In genomic region chr13:62910206-62910605, GRCm38 (mm10) we compare ENCODE assay signal across 31 mouse cellular contexts. TPM values are rescaled to one million over a fixed set of nuclear protein-coding genes. Genes with fewer than 3 reads are reported as not detected.
DNase-seq lines count a peak whose midpoint lies in the region; ATAC-seq and TF ChIP-seq lines count a peak whose summit lies in the region.
"Had no signal": no experiment of that assay in that cellular context is flagged by ENCODE, and none has a peak within 500 bp of the region (broad histone marks: within the 10 kb centered on the region; RNA-seq: fewer than 3 reads in every experiment).

No protein-coding gene starts in this region.

- H3K4me1 ChIP-seq in liver, embryonic 13.5 days (replicated peaks) = peaks cover 58% of the 10 kb centered on the region
- peaks cover 7% of the 10 kb centered on the region for H3K4me1 ChIP-seq in liver, embryonic 11.5 days (replicated peaks; ENCODE audit: control insufficient read depth, insufficient read depth, low read length)
- H3K4me1 ChIP-seq in cortical plate, adult 2 months (ENCODE audit: control insufficient read depth, insufficient read depth, low read length) = peaks cover 10% of the 10 kb centered on the region
- H3K4me1 ChIP-seq in liver, embryonic 15.5 days (replicated peaks) = peaks cover 47% of the 10 kb centered on the region
- peaks cover 15% of the 10 kb centered on the region for H3K4me1 ChIP-seq in neural tube, embryonic 15.5 days

- 68% methylated on average over 4 of the region's 4 CpGs for WGBS in liver, embryonic 13.5 days (ENCODE audit: insufficient replicate concordance)
- 86% methylated on average over 4 of the region's 4 CpGs for WGBS in liver, embryonic 11.5 days
- WGBS in liver, embryonic 15.5 days (ENCODE audit: insufficient replicate concordance) = 72% methylated on average over 4 of the region's 4 CpGs
- WGBS in neural tube, embryonic 15.5 days = 88% methylated on average over 4 of the region's 4 CpGs

- H3K27me3 ChIP-seq in liver, embryonic 13.5 days = no peaks in the 10 kb centered on the region
- H3K27me3 ChIP-seq in liver, embryonic 11.5 days (replicated peaks; ENCODE audit: control insufficient read depth, insufficient read depth, low read length) = no peaks in the 10 kb centered on the region
- no peaks in the 10 kb centered on the region for H3K27me3 ChIP-seq in liver, embryonic 15.5 days
- H3K27me3 ChIP-seq in neural tube, embryonic 15.5 days (replicated peaks) = no peaks in the 10 kb centered on the region
- H3K27me3 ChIP-seq: CH12.LX; embryonic facial prominence, embryonic 12.5 days; embryonic facial prominence, embryonic 15.5 days; forebrain, embryonic 15.5 days; heart, embryonic 12.5 days; heart, embryonic 15.5 days; Patski had no signal

- TF ChIP-seq POLR2A in cortical plate, adult 2 months (IDR thresholded peaks at IDR 0.05; ENCODE audit: extremely low read depth, insufficient read depth, low read length) = no peak

- no peak overlapping the region for H3K4me3 ChIP-seq in liver, embryonic 13.5 days (replicated peaks)
- no peak overlapping the region for H3K4me3 ChIP-seq in liver, embryonic 11.5 days (ENCODE audit: low read depth, low read length)
- no peak overlapping the region for H3K4me3 ChIP-seq in cortical plate, adult 2 months (ENCODE audit: insufficient read depth, low read length)
- H3K4me3 ChIP-seq in liver, embryonic 15.5 days (replicated peaks) = no peak overlapping the region
- H3K4me3 ChIP-seq in neural tube, embryonic 15.5 days (replicated peaks) = no peak overlapping the region
- H3K4me3 ChIP-seq: embryonic facial prominence, embryonic 12.5 days; embryonic facial prominence, embryonic 15.5 days; forebrain, embryonic 15.5 days; gastrocnemius, adult 2 months; heart, embryonic 12.5 days; heart, embryonic 15.5 days had no signal

- no peak for TF ChIP-seq CTCF in cortical plate, adult 2 months (IDR thresholded peaks at IDR 0.05; ENCODE audit: extremely low read depth, insufficient read depth, low read length)

- H3K9ac ChIP-seq in liver, embryonic 13.5 days = no peak overlapping the region
- no peak overlapping the region for H3K9ac ChIP-seq in liver, embryonic 11.5 days (ENCODE audit: low read depth, low read length)
- no peak overlapping the region for H3K9ac ChIP-seq in liver, embryonic 15.5 days
- H3K9ac ChIP-seq in neural tube, embryonic 15.5 days (replicated peaks) = no peak overlapping the region
- H3K9ac ChIP-seq: embryonic facial prominence, embryonic 12.5 days; embryonic facial prominence, embryonic 15.5 days; forebrain, embryonic 15.5 days; heart, embryonic 12.5 days; heart, embryonic 15.5 days; hindbrain, embryonic 14.5 days had no signal

- no peaks in the 10 kb centered on the region for H3K36me3 ChIP-seq in liver, embryonic 13.5 days
- H3K36me3 ChIP-seq in liver, embryonic 11.5 days (ENCODE audit: control insufficient read depth, insufficient read depth, low read length) = no peaks in the 10 kb centered on the region
- no peaks in the 10 kb centered on the region for H3K36me3 ChIP-seq in liver, embryonic 15.5 days (replicated peaks)
- H3K36me3 ChIP-seq in neural tube, embryonic 15.5 days = no peaks in the 10 kb centered on the region
- H3K36me3 ChIP-seq: embryonic facial prominence, embryonic 12.5 days; embryonic facial prominence, embryonic 15.5 days; forebrain, embryonic 15.5 days; G1E; heart, embryonic 12.5 days; heart, embryonic 15.5 days had no signal

- H3K4me2 ChIP-seq in liver, embryonic 13.5 days = peak overlapping the region; percentile 23; the same call in 1 of the 2 replicates
- no peak overlapping the region for H3K4me2 ChIP-seq in liver, embryonic 11.5 days
- H3K4me2 ChIP-seq in liver, embryonic 15.5 days = no peak overlapping the region
- no peak overlapping the region for H3K4me2 ChIP-seq in neural tube, embryonic 15.5 days
- H3K4me2 ChIP-seq: embryonic facial prominence, embryonic 12.5 days; embryonic facial prominence, embryonic 15.5 days; forebrain, embryonic 15.5 days; heart, embryonic 12.5 days; heart, embryonic 15.5 days; hindbrain, embryonic 14.5 days had no signal

- no peaks in the 10 kb centered on the region for H3K9me3 ChIP-seq in liver, embryonic 13.5 days (replicated peaks)
- H3K9me3 ChIP-seq in liver, embryonic 11.5 days (ENCODE audit: control insufficient read depth, low read length) = no peaks in the 10 kb centered on the region
- H3K9me3 ChIP-seq in liver, embryonic 15.5 days (replicated peaks) = no peaks in the 10 kb centered on the region
- no peaks in the 10 kb centered on the region for H3K9me3 ChIP-seq in neural tube, embryonic 15.5 days (replicated peaks)
- H3K9me3 ChIP-seq: embryonic facial prominence, embryonic 12.5 days; embryonic facial prominence, embryonic 15.5 days; forebrain, embryonic 15.5 days; G1E; heart, embryonic 12.5 days; heart, embryonic 15.5 days had no signal

- DNase-seq in heart, adult 11 months = peak; percentile 63
- DNase-seq in heart, postnatal 4 days = no peak
- no peak for DNase-seq in liver, embryonic 13.5 days
- no peak for DNase-seq in liver, embryonic 11.5 days (ENCODE audit: low spot score)
- no peak for DNase-seq in layer of hippocampus, postnatal 14 days (ENCODE audit: low spot score in 2 of 2)
- DNase-seq: adrenal gland, postnatal 10 days; adrenal gland, postnatal 36 days; B cell, adult 2 months; cerebellum, adult 18-20 months; cerebellum, adult 9-10 months; cerebellum, postnatal 14 days; gastrocnemius, adult 2 months; gastrocnemius, postnatal 14 days; heart, adult 18-20 months; heart, postnatal 10 days; heart, postnatal 36 days had no signal

- H3K27ac ChIP-seq in liver, embryonic 13.5 days = peak overlapping the region; percentile 78
- no peak overlapping the region for H3K27ac ChIP-seq in liver, embryonic 11.5 days (ENCODE audit: low read depth, low read length)
- peak overlapping the region; percentile 53; the same call in 1 of the 2 replicates for H3K27ac ChIP-seq in cortical plate, adult 2 months (ENCODE audit: insufficient read depth, low read length)
- peak overlapping the region; percentile 62; the same call in 1 of the 2 replicates for H3K27ac ChIP-seq in liver, embryonic 15.5 days (replicated peaks)
- no peak overlapping the region for H3K27ac ChIP-seq in neural tube, embryonic 15.5 days (replicated peaks)
- H3K27ac ChIP-seq: embryonic facial prominence, embryonic 12.5 days; embryonic facial prominence, embryonic 15.5 days; forebrain, embryonic 15.5 days; gastrocnemius, adult 2 months; heart, embryonic 15.5 days; hindbrain, embryonic 14.5 days; hindbrain, postnatal 0 days had no signal

- no peak for ATAC-seq in liver, embryonic 13.5 days (ENCODE audit: low read depth)
- ATAC-seq in liver, embryonic 11.5 days (replicated peaks; ENCODE audit: low FRiP score) = no peak
- ATAC-seq in liver, embryonic 15.5 days (ENCODE audit: insufficient read depth) = no peak
- ATAC-seq in neural tube, embryonic 15.5 days (ENCODE audit: low FRiP score) = no peak
- ATAC-seq: forebrain, embryonic 15.5 days; hindbrain, postnatal 0 days; Patski had no signal

RNA-seq across cellular contexts. Expression of gene Fbp1, which starts 22.1 kb away (rescaled TPM):
- under 1 TPM in 1 of 2 experiments, not detected in 1; 0.64 TPM for total RNA-seq in heart, postnatal 4 days (2021)
- 0.42 and 0.51 TPM in 2 replicates for polyA plus RNA-seq in liver, embryonic 13.5 days (2015; fragmentation: Nextera tagmentation; extraction: Ambion mirVana)
- polyA plus RNA-seq in liver, embryonic 11.5 days (2014; fragmentation: Nextera tagmentation; extraction: Ambion mirVana) = not detected in 2 replicates
- polyA plus RNA-seq in cortical plate, adult 2 months (2012; rRNA removed) = 0.40 and 0.69 TPM in 2 replicates
- 43.1 and 93.2 TPM in 2 replicates for polyA plus RNA-seq in liver, embryonic 15.5 days (2015; fragmentation: Nextera tagmentation; extraction: Ambion mirVana)
- 1 to 10 TPM in 1 of 2 experiments, under 1 TPM in 1; 0.86 to 1.2 TPM for total RNA-seq in layer of hippocampus, postnatal 14 days (2021)
- polyA plus RNA-seq in neural tube, embryonic 15.5 days (2015; fragmentation: Nextera tagmentation; extraction: Ambion mirVana) = 0.29 and 14.1 TPM in 2 replicates
- total RNA-seq: CH12.LX; G1E; gastrocnemius, adult 2 months; gastrocnemius, postnatal 14 days; heart, postnatal 10 days; heart, postnatal 36 days had no signal
- polyA plus RNA-seq: forebrain, embryonic 11.5 days; forebrain, embryonic 15.5 days; G1E; hindbrain, embryonic 11.5 days; Patski had no signal

RNA-seq across cellular contexts. Expression of gene Fbp2, which starts 52.0 kb away (rescaled TPM):
- total RNA-seq in heart, postnatal 4 days (2021) = 10 to 100 TPM; 20.1 to 23.8 TPM
- polyA plus RNA-seq in liver, embryonic 13.5 days (2015; fragmentation: Nextera tagmentation; extraction: Ambion mirVana) = 0.19 TPM in 1 of 2 replicates, not detected in the other
- not detected in 2 replicates for polyA plus RNA-seq in liver, embryonic 11.5 days (2014; fragmentation: Nextera tagmentation; extraction: Ambion mirVana)
- polyA plus RNA-seq in cortical plate, adult 2 months (2012; rRNA removed) = 0.10 TPM in 1 of 2 replicates, not detected in the other
- polyA plus RNA-seq in liver, embryonic 15.5 days (2015; fragmentation: Nextera tagmentation; extraction: Ambion mirVana) = 0.44 and 1.0 TPM in 2 replicates
- total RNA-seq in layer of hippocampus, postnatal 14 days (2021) = under 1 TPM in 1 of 2 experiments, not detected in 1; 0.38 TPM
- polyA plus RNA-seq in neural tube, embryonic 15.5 days (2015; fragmentation: Nextera tagmentation; extraction: Ambion mirVana) = 1.6 and 13.8 TPM in 2 replicates
- total RNA-seq: G1E had no signal
- polyA plus RNA-seq: forebrain, embryonic 11.5 days; G1E; hindbrain, embryonic 11.5 days had no signal

RNA-seq across cellular contexts. Expression of gene 2010111I01Rik, which starts 54.5 kb away (rescaled TPM):
- 100 to 1,000 TPM; 154 to 174 TPM for total RNA-seq in heart, postnatal 4 days (2021)
- 16.5 and 17.2 TPM in 2 replicates for polyA plus RNA-seq in liver, embryonic 13.5 days (2015; fragmentation: Nextera tagmentation; extraction: Ambion mirVana)
- polyA plus RNA-seq in liver, embryonic 11.5 days (2014; fragmentation: Nextera tagmentation; extraction: Ambion mirVana) = 30.6 and 31.8 TPM in 2 replicates
- 117 and 128 TPM in 2 replicates for polyA plus RNA-seq in cortical plate, adult 2 months (2012; rRNA removed)
- polyA plus RNA-seq in liver, embryonic 15.5 days (2015; fragmentation: Nextera tagmentation; extraction: Ambion mirVana) = 14.6 and 15.6 TPM in 2 replicates
- 10 to 100 TPM; 72.1 to 92.0 TPM for total RNA-seq in layer of hippocampus, postnatal 14 days (2021)
- 36.1 and 55.1 TPM in 2 replicates for polyA plus RNA-seq in neural tube, embryonic 15.5 days (2015; fragmentation: Nextera tagmentation; extraction: Ambion mirVana)

Comparison
In these comparisons a context has a peak if more than half of its experiments do, and no peak if none do; other contexts are left out.
1. H3K27ac ChIP-seq: peak in liver, embryonic 13.5 days (single experiment), cortical plate, adult 2 months (single experiment) and liver, embryonic 15.5 days (single experiment); none in liver, embryonic 11.5 days (single experiment) and neural tube, embryonic 15.5 days (single experiment).